Mouse (Mus musculus) E14TG2a.4 (cell line): ENCODE data around the gene Irf2bpl.

ENCODE experiments used
- H3K27me3 ChIP-seq: 2 replicates; pipeline ENCODE4 v1.6.1; 2014; ENCODE audit warnings: low read length, control low read depth; ENCODE audit not compliant: insufficient read depth
- H3K36me3 ChIP-seq: 2 replicates; pipeline ENCODE4 v1.6.1; 2014; ENCODE audit warnings: low read length, control low read depth; ENCODE audit not compliant: insufficient read depth
- H3K4me1 ChIP-seq: replicated peaks from 2 replicates; pipeline ENCODE4 v1.6.1; 2014; ENCODE audit warnings: low read depth, low read length, control low read depth
- H3K4me3 ChIP-seq: replicated peaks from 2 replicates; pipeline ENCODE4 v1.5.1; 2014; ENCODE audit warnings: mild to moderate bottlenecking, low read length
- H3K9me3 ChIP-seq: 2 replicates; pipeline ENCODE4 v1.6.1; 2014; ENCODE audit warnings: low read length, control low read depth
- CTCF ChIP-seq: conservative IDR thresholded peaks from 2 replicates; pipeline ENCODE4 v1.5.1; 2014; ENCODE audit warnings: low read length
- NANOG ChIP-seq: IDR thresholded peaks from 2 replicates; pipeline ENCODE4 v1.6.1; 2014; ENCODE audit warnings: borderline replicate concordance, low read length, mixed read lengths
- POU5F1 ChIP-seq: IDR thresholded peaks from 2 replicates; pipeline ENCODE4 v1.6.1; 2014; ENCODE audit warnings: low read length, borderline replicate concordance

Irf2bpl gene

DNA sequence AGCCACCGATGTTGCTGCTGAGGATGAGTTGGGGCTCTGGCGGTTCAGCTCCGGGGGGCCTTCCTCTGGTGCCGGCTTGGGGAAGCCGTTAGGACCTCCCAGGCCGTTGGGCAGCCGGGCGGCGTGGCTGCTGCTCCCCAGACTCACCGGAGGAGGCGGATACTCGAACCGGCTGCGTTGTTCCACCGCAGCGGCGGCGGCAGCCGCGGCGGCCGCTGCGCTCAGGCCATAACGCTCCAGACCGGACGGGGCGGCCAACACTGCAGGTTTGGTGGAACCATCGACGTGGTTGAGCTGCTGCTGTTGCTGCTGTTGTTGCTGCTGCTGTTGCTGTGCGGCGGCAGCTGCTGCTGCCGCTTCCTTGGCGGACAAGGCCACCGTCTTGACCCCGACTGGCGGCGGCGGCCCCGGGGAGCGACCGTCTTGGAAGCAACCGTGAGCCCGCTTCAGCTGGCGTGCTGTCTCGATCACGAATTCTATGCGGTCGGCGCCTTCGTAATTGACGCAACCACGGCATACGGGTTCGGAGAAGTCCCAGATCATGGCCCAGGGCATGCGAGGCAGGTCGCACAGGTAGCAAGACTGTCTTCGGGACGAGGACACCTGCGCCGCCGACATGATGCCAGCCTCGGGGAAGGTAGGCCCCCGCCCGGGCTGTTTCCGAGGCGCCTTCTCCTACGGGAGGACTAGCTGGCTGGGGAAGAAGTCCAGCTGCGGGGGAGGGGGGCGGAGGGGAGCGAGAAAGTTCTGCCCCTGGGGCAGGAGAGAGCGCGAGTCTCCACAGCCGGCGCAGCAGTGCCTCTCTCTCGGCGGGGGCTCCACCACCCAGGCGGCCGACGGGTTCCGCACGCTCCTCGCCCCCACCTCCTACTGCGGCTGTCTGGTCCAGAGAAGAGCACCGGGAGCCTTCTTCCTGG is 1.1 kb downstream of the Irf2bpl start:
- peak overlapping the region; percentile 93 for H3K4me3 ChIP-seq
- TF ChIP-seq POU5F1 (no peak), NANOG (peak; percentile 34; the same call in 1 of the 2 replicates), CTCF (no peak)
- peaks cover 65% of the 10 kb centered on the region for H3K4me1 ChIP-seq
- H3K36me3 ChIP-seq = peaks cover 33% of the 10 kb centered on the region
- no peaks in the 10 kb centered on the region for H3K27me3 ChIP-seq
- peaks cover 13% of the 10 kb centered on the region for H3K9me3 ChIP-seq

DNA sequence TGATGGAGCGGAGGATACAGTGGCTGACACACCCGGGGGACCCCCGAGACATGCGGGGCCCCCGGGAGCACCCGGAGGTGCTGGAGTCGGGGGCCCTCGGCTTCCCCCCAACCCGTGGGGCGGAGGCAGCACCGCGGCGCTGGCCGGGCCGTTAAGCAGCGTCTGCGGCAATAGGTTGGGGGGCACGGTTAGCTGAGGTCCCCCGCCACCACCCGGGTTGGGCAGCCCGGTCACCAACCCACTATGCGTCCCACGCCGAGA is 1.6 kb downstream of the Irf2bpl start:
- H3K27me3 ChIP-seq = no peaks in the 10 kb centered on the region
- peak overlapping the region; percentile 93 for H3K4me3 ChIP-seq
- peaks cover 70% of the 10 kb centered on the region for H3K4me1 ChIP-seq
- TF ChIP-seq CTCF = no peak
- no peak for TF ChIP-seq POU5F1
- no peak for TF ChIP-seq NANOG
- H3K9me3 ChIP-seq = peaks cover 13% of the 10 kb centered on the region
- peaks cover 33% of the 10 kb centered on the region for H3K36me3 ChIP-seq

DNA sequence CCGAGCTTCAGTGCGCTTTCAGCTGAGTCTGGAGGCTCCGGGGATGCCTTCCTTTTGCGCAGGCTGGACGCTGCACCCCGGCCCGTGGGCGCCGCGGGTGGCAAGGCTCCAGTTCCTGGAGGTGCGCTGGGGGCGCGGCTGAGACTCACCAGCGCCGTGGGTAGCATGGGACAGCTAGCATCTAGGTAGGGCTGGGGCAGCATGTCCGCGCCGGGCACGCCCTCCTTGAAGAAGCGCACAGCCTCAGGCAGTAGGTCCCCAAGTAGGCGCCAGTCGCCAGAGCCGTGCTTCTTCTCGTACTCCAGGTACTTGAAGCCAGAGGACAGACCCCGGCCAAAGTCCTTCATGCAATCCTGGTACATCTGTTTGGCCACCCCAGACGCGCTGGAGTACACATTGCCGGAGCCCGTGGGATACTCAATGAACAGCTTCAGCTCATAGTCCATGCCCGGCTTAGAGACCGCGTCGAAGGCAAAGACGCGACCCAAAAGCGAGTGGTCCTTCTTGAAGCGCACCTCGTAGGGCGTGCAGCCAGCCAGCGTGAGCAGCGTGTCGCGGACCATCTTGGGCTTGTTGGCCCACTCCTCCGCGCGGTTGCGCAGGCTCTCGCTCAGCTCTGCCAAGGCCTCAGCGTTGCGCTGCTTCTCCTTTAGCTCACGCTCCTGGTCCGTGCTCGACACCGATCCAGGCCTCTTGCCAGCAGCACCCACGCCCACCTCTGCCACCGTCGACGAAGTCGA is 2.1 kb downstream of the Irf2bpl start:
- Histone ChIP-seq H3K36me3 (peaks cover 33% of the 10 kb centered on the region), H3K27me3 (no peaks in the 10 kb centered on the region), H3K4me3 (peak overlapping the region; percentile 93), H3K9me3 (peaks cover 13% of the 10 kb centered on the region), H3K4me1 (peaks cover 70% of the 10 kb centered on the region)
- TF ChIP-seq NANOG (no peak), POU5F1 (no peak), CTCF (no peak)

DNA sequence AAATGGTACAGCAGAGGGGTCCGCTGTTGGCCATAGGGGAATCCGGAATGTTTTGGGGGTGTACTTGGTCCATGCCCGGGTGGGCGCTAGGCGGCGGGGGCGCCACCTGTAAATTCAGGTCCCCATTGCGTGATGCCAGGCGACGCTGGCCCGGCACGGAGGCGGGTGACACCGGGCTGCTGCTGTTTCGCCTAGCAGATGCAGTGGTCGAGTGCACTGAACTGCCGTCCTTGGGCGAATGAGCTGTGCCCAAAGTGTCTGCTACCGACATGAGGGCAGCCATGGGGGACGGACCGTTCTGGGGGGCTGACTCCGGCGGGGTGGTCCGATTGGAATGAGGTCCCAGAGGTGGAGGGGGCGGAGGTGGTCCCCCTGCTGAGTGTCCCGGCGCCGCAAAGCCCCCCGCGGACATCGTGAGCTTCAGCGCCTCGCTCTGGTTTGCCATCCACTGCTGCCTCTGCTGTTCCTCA is 2.8 kb downstream of the Irf2bpl start:
- no peaks in the 10 kb centered on the region for H3K27me3 ChIP-seq
- H3K9me3 ChIP-seq = peaks cover 13% of the 10 kb centered on the region
- no peak for TF ChIP-seq NANOG
- no peak for TF ChIP-seq CTCF
- TF ChIP-seq POU5F1 = no peak
- peaks cover 33% of the 10 kb centered on the region for H3K36me3 ChIP-seq
- peak overlapping the region; percentile 93 for H3K4me3 ChIP-seq
- peaks cover 70% of the 10 kb centered on the region for H3K4me1 ChIP-seq

DNA sequence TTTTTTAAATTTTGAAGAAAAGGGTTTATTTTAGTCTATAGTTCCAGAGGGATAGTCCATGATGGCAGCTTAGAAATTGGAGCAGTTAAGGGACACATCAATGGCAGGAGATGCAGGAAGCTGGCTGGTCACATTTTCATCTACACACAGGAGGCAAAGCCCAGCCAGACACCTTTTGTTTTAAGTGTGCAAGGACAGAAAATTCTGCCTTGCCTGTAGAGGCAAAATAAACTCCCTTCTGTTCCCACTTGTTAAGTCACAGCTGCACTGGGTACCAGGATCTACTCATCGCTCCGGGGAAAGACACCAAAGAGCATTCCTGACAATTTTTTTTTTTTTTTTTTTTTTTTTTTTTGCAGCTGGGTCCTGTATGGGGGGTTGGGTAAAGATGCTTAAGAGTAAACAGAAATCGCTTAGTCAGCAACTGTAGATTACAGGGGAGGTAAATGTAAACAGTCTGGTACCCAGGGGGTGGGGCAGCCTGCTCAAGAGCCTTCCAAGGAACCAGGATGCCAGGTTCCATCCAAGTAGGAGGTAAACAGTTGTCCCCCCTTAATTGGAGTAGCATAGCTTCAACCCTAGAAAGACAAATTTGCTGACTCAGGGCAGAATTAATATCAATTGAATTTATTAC is 4.4 kb downstream of the Irf2bpl start:
- Histone ChIP-seq H3K36me3 (peaks cover 33% of the 10 kb centered on the region), H3K4me3 (no peak overlapping the region), H3K27me3 (no peaks in the 10 kb centered on the region), H3K9me3 (peaks cover 13% of the 10 kb centered on the region), H3K4me1 (peaks cover 70% of the 10 kb centered on the region)
- no peak for TF ChIP-seq CTCF
- no peak for TF ChIP-seq NANOG
- no peak for TF ChIP-seq POU5F1

DNA sequence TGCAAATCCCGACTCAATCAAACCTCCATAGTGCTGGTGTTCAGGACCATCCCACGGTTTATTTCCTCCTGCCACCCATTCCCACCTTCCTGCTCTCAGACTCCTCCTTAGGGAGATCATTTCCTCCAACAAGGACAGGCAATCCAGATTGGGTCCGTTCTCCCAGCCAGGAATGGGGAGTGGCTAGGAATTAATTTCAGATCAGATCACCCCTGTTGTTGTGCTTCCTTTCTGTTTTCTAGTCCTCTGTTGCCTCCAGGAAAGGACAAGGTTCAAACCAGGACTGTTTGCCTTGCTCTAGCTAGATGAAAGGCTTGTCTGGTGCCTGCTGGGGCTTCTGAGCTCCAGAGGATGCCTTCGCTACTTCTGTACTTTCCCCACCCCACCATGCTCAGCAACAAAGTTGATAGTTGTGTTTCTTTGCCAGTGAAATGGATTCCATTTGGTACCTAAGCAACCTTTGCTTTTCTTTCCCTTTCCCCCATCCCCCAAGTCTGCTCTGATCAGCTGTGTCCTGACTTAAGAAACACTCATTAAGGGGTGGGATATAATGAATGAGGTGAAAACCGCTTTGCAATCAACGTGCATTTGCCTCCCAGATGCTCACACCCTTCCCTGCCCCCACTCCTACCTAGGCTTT is 5.0 kb downstream of the Irf2bpl start:
- H3K4me3 ChIP-seq = no peak overlapping the region
- H3K4me1 ChIP-seq = peaks cover 69% of the 10 kb centered on the region
- TF ChIP-seq CTCF = no peak
- no peak for TF ChIP-seq POU5F1
- H3K36me3 ChIP-seq = peaks cover 33% of the 10 kb centered on the region
- no peaks in the 10 kb centered on the region for H3K27me3 ChIP-seq
- H3K9me3 ChIP-seq = peaks cover 13% of the 10 kb centered on the region

DNA sequence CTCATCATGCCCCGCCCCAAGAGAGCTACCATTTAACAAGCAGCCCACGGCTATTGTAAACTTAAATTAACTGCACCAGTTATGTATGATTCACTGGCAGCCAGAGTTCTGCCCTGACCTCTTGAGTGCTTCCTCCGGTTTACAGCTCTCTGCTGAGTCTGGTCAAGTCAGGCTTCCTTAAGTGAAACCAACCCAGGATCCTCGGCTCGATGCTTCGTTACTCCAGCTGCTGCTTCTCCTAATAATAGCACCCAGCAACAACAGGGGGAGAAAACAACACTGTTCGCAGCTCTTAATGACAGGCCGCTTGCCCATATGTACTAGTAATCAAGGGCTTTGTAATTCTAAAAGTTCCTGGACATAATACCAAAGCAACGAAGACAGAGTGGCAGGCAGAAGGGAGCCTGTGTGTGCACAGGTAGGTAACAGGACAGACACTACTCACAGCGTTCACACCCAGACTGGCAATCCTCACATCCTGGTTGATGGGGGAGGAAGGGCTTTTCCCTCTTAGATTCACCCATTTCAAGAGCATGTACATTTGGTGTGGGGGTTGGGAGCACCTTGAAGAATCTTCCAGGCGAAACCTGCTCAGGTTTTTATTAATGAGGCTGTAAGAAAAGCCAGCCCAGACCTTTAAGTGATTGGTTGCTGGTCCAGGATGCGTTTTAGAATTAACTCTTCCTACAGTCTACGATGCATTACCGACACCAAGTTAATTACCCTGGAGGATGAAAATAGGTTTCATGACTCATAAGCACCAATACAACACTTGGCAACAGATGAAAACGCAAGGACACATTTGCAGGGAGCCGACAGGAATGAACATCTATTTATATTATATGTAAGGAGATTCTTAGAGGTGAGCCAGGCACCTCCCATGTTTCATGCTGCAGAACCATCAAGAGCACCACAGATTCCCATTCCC is 5.9 kb downstream of the Irf2bpl start:
- Histone ChIP-seq H3K36me3 (peaks cover 33% of the 10 kb centered on the region), H3K4me1 (peaks cover 71% of the 10 kb centered on the region), H3K9me3 (peaks cover 13% of the 10 kb centered on the region), H3K4me3 (0 out of 2 replicates have a peak overlapping the region, but pooled peaks have one; percentile 4), H3K27me3 (no peaks in the 10 kb centered on the region)
- TF ChIP-seq POU5F1 (no peak), NANOG (no peak)
